Mouse (Mus musculus) midbrain, embryonic 10.5 days (tissue): Measurements from ENCODE around the gene Rhbdf2. TPM values are rescaled to one million over a fixed set of nuclear protein-coding genes. Genes with fewer than 3 reads are reported as not detected.
"Not testable (repeated sequence)": the region's sequence is repeated elsewhere in the genome, so short reads cannot be mapped to it uniquely, and the experiment has no call there.

ENCODE experiments used
- DNase-seq: peaks from one replicate; pipeline ENCODE4 v3.0.0-alpha.2; 2017; ENCODE audit warnings: low spot score
- H3K27ac ChIP-seq: fragments of 300-500 bp; sonication (generic); replicated peaks from 2 replicates; pipeline ENCODE4 v1.5.1; 2016; ENCODE audit warnings: mild to moderate bottlenecking
- H3K27me3 ChIP-seq: fragments of 300-500 bp; sonication (generic); 2 replicates; pipeline ENCODE4 v1.6.1; 2016; ENCODE audit warnings: low read depth, mild to moderate bottlenecking; ENCODE audit not compliant: poor library complexity, severe bottlenecking
- H3K36me3 ChIP-seq: fragments of 300-500 bp; sonication (generic); 2 replicates; pipeline ENCODE4 v1.6.1; 2016; ENCODE audit warnings: mild to moderate bottlenecking, moderate library complexity
- H3K4me1 ChIP-seq: fragments of 300-500 bp; sonication (generic); 2 replicates; pipeline ENCODE4 v1.6.1; 2016
- H3K4me3 ChIP-seq: fragments of 300-500 bp; sonication (generic); 2 replicates; pipeline ENCODE4 v1.5.1; 2016; ENCODE audit warnings: mild to moderate bottlenecking, moderate library complexity
- H3K9me3 ChIP-seq: fragments of 300-500 bp; sonication (generic); replicated peaks from 2 replicates; pipeline ENCODE4 v1.6.1; 2016; ENCODE audit warnings: mild to moderate bottlenecking
- WGBS: fragments of 180-500 bp; shearing (Covaris S2); methylation state at CpG from one replicate; pipeline ENCODE4 v1.1.7; 2016; 5-methylcytosine and 5-hydroxymethylcytosine counted together
- polyA plus RNA-seq: library from polyadenylated mRNA; unstranded; fragments of >200 nt; fragmentation: Nextera tagmentation; extraction: Ambion mirVana; gene quantifications from 2 replicates; pipeline ENCODE4 v1.2.1, GENCODE M21; 2016

Rhbdf2 gene
- polyA plus RNA-seq, 1 experiment from 2014 or later, result 3.3 TPM

DNA sequence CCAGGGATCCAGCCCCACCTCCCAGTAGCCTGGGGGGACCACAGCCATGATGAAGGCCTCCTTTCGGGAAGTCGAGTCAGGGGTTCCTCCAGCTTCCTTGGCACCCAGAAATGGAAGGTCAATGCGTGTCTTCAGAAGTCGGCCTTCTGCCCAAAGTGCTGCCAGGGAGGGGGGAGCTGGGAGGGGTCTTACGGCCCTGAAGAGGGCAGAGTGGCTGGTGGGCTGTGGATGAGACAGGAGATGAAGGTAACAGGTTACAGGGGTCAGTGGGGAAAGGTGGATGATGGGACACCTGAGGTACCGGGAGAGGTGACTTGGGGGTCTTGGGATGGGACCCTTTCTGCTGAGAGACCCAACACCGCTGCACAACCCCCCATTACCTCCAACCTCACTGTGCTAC lies 20.0 kb upstream of the Rhbdf2 start:
- Histone ChIP-seq H3K27me3 (peaks cover 78% of the 10 kb centered on the region), H3K9me3 (no peaks in the 10 kb centered on the region), H3K4me1 (peaks cover 66% of the 10 kb centered on the region), H3K4me3 (no peak overlapping the region), H3K36me3 (no peaks in the 10 kb centered on the region), H3K27ac (peak overlapping the region; percentile 50; the same call in 1 of the 2 replicates)
- DNase-seq, result no peak
- WGBS, result 80% methylated on average over 7 of the region's 7 CpGs

DNA sequence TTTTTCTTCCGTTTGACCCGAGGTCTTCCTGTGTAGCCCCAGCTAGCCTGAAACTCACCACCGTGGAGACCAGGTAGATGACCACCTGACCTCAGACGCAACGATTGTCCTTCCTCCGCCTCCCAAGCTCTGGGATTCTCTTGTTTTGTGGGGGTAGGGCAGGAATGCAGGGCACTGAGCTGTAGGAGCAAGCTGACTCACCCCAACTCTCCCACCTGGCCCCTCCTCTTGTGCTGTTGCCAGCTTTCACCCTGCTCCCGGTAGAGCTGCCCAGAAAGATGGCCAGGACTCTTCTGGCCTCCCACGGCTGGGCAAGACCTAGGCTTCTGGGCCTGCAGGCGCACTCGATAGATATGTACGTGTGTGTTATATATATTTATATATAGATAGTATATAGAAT lies 19.3 kb upstream of the Rhbdf2 start:
- no peaks in the 10 kb centered on the region for H3K36me3 ChIP-seq
- no peak for DNase-seq
- H3K4me1 ChIP-seq, result peaks cover 66% of the 10 kb centered on the region
- H3K27me3 ChIP-seq, result peaks cover 75% of the 10 kb centered on the region
- H3K4me3 ChIP-seq, result no peak overlapping the region
- H3K9me3 ChIP-seq, result no peaks in the 10 kb centered on the region
- 69% methylated on average over 11 of the region's 11 CpGs for WGBS
- peak overlapping the region; percentile 15; the same call in 1 of the 2 replicates for H3K27ac ChIP-seq

- WGBS, result 70% methylated on average over 8 of the region's 8 CpGs
Observed at GRCm38 (mm10) chr11:116645446-116646110, 18.8 kb upstream of the Rhbdf2 start.

DNA sequence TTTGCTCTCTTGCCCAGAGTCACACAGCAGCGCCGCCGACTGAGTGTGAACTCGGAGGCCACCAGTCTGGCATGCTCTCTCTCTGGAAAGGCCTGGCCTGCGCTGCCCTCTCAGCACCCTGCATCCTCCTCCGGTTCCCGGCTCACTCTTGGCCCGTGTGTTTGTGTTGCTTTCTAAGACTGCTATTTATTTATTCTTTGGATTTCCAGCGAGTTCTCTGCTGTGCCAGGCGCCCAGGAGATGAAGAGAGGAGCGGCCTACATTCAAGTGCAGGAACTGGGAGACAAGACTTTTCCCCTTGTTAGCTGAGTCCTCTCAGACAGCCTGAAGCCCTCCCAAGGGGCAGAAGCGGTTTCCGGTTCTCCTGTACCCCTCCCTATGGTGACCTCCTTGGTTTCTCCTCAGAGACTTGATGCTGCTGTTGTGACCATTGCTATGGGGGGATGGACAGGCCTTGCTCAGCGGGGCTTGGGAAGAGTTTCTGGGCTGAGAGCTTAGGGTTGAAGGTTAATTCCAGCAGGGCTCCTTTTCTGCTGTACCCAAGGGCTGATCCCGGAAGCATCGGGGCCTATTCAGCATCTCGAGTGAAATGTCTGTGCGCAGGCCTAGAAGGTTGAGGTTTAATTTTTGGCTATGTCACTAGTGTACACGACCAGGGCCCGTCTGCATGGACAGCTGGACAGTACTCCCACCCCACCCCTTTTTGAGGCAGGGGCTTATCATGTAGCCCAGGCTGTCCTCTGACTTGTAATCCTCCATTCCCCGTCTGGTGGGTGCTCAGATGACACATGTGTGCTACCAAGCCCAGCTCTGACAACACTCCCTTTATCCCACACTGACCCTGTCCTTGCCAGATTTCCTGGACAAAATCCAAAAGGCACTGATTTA lies 17.6 kb upstream of the Rhbdf2 start:
- H3K27me3 ChIP-seq, result peaks cover 58% of the 10 kb centered on the region
- H3K27ac ChIP-seq, result peak overlapping the region; percentile 85
- WGBS, result 36% methylated on average over 21 of the region's 21 CpGs
- peaks cover 60% of the 10 kb centered on the region for H3K4me1 ChIP-seq
- H3K36me3 ChIP-seq, result no peaks in the 10 kb centered on the region
- H3K4me3 ChIP-seq, result peak overlapping the region; percentile 51
- DNase-seq, result no peak
- no peaks in the 10 kb centered on the region for H3K9me3 ChIP-seq

More at GRCm38 (mm10) chr11:116645446-116646110, 18.8 kb upstream of the Rhbdf2 start:
- Histone ChIP-seq H3K9me3 (no peaks in the 10 kb centered on the region), H3K4me1 (peaks cover 66% of the 10 kb centered on the region), H3K36me3 (no peaks in the 10 kb centered on the region), H3K27me3 (peaks cover 69% of the 10 kb centered on the region), H3K4me3 (no peak overlapping the region), H3K27ac (no peak overlapping the region)
- DNase-seq, result no peak

DNA sequence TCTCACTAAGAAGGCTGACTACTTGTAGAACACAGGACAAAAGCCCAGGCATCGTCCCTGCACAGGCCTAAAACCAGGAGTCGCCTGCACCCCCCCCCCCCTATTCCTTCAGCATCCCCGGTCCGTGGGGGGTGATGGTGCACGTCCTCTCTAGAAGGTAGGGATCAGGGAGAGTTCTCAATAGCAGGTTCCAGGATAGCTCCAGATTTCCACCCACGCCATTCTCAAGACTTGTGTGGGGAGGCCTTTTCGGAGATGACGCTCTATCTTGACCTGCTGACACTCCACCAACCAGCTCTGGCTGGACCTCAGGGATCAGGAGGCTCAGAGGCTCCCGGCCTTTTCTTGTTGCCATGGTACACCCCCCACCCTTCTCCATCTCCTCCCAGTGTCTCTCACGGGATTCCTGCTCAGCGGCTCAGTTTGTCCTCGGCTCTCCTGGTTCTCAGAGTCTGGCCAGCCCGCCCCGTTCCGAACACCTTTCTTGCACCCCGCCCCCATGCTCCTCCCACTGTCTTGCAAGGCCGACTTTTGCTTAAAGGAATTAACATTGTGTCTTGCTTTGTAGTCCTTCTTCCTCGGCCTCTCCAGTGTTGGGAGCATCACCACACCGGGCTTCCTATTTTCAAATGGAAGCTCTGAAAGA lies 16.9 kb upstream of the Rhbdf2 start:
- Histone ChIP-seq H3K4me3 (peak overlapping the region; percentile 51), H3K27me3 (peaks cover 53% of the 10 kb centered on the region), H3K4me1 (peaks cover 55% of the 10 kb centered on the region), H3K27ac (peak overlapping the region; percentile 85), H3K9me3 (no peaks in the 10 kb centered on the region), H3K36me3 (no peaks in the 10 kb centered on the region)
- DNase-seq, result peak; percentile 65
- 4% methylated on average over 19 of the region's 19 CpGs for WGBS

DNA sequence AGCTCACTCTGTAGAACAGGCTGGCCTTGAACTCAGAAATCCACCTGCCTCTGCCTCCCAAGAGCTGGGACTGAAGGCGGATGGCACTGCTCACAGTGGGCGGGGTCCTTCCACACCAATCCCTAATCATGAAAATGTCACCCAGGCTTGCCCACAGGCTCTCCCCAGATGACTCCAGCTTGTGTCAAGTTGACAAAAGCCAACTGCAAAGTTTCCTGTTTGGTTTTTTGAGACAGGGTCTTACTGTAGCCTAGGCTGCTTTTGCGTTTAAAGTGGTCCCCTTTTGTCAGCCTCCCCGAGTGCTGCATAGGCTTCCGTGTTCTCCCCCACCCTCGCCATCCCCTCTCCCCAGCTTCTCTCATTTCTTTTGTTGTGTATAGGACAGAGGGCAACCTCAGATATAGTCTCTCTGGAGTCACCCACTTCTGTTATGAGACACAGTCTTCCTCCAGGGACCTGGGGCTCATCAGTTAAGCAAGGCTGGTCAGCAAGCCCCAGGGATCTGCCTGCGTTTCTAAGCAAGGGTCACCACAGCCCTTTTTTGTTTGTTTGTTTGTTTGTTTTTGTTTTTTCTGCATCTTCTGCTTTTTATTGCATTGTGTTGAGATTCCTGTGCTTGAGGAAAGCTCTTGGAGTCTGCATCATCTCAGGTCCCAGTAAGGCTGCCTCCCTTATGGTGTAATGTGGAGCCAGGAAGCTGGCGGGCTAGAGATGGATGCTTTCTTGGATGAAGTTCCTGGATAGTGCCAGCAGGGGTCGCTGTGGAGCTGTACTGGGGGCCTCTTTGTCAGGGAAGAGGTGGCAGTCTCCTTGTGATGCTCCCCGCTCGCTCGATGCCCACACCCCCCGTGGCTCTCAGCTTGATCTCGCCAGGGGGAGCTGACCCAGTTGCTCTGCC lies 16.1 kb upstream of the Rhbdf2 start:
- Histone ChIP-seq H3K36me3 (no peaks in the 10 kb centered on the region), H3K27me3 (peaks cover 48% of the 10 kb centered on the region), H3K4me3 (peak overlapping the region; percentile 51), H3K27ac (peak overlapping the region; percentile 85), H3K4me1 (peaks cover 47% of the 10 kb centered on the region), H3K9me3 (no peaks in the 10 kb centered on the region)
- DNase-seq, result peak; percentile 93
- 38% methylated on average over 14 of the region's 14 CpGs for WGBS

GRCm38 (mm10) chr11:116641731-116642130 lies 14.9 kb upstream of the Rhbdf2 start:
- H3K4me1 ChIP-seq, result peaks cover 35% of the 10 kb centered on the region
- 69% methylated on average over 3 of the region's 3 CpGs for WGBS
- peaks cover 37% of the 10 kb centered on the region for H3K27me3 ChIP-seq
- H3K27ac ChIP-seq, result no peak overlapping the region
- H3K9me3 ChIP-seq, result no peaks in the 10 kb centered on the region
- DNase-seq, result no peak
- H3K4me3 ChIP-seq, result no peak overlapping the region
- H3K36me3 ChIP-seq, result no peaks in the 10 kb centered on the region

- 51% methylated on average over 5 of the region's 5 CpGs for WGBS
- no peak overlapping the region for H3K4me3 ChIP-seq
- peak; percentile 38 for DNase-seq
- H3K27ac ChIP-seq, result no peak overlapping the region
- H3K4me1 ChIP-seq, result peaks cover 29% of the 10 kb centered on the region
- H3K36me3 ChIP-seq, result no peaks in the 10 kb centered on the region
- H3K27me3 ChIP-seq, result peaks cover 32% of the 10 kb centered on the region
- H3K9me3 ChIP-seq, result no peaks in the 10 kb centered on the region
Observed at GRCm38 (mm10) chr11:116641168-116641567, 14.3 kb upstream of the Rhbdf2 start.

- not testable (repeated sequence) for H3K27ac ChIP-seq, H3K27me3 ChIP-seq, H3K4me1 ChIP-seq, DNase-seq, H3K4me3 ChIP-seq, H3K9me3 ChIP-seq, H3K36me3 ChIP-seq
- WGBS, result 68% methylated on average over 8 of the region's 8 CpGs
Observed at GRCm38 (mm10) chr11:116636607-116637006, 9.8 kb upstream of the Rhbdf2 start.

- 76% methylated on average over 10 of the region's 10 CpGs for WGBS
Observed at GRCm38 (mm10) chr11:116632962-116633361, 6.1 kb upstream of the Rhbdf2 start.

GRCm38 (mm10) chr11:116630171-116630965 lies 3.5 kb upstream of the Rhbdf2 start:
- no peaks in the 10 kb centered on the region for H3K9me3 ChIP-seq
- peaks cover 2% of the 10 kb centered on the region for H3K27me3 ChIP-seq
- H3K4me1 ChIP-seq, result peaks cover 21% of the 10 kb centered on the region
- peak overlapping the region; percentile 49; the same call in 1 of the 2 replicates for H3K27ac ChIP-seq
- H3K4me3 ChIP-seq, result no peak overlapping the region
- WGBS, result 69% methylated on average over 12 of the region's 12 CpGs
- DNase-seq, result no peak
- H3K36me3 ChIP-seq, result no peaks in the 10 kb centered on the region

More at GRCm38 (mm10) chr11:116632962-116633361, 6.1 kb upstream of the Rhbdf2 start:
- no peak overlapping the region for H3K4me3 ChIP-seq
- no peak for DNase-seq
- H3K9me3 ChIP-seq, result no peaks in the 10 kb centered on the region
- no peaks in the 10 kb centered on the region for H3K27me3 ChIP-seq
- H3K4me1 ChIP-seq, result peaks cover 18% of the 10 kb centered on the region
- H3K27ac ChIP-seq, result no peak overlapping the region
- no peaks in the 10 kb centered on the region for H3K36me3 ChIP-seq
